Mouse (Mus musculus) heart, postnatal 0 days (tissue): ENCODE results near the gene Qtrt1.

Source experiments
- CTCF ChIP-seq: IDR thresholded peaks from 2 replicates; pipeline ENCODE4 v1.5.1; 2016; ENCODE audit warnings: antibody characterized with exemption, control low read depth, low read depth
- EP300 ChIP-seq: IDR thresholded peaks from 2 replicates; pipeline ENCODE4 v1.6.1; 2016; ENCODE audit warnings: antibody characterized with exemption, low read depth

DNA sequence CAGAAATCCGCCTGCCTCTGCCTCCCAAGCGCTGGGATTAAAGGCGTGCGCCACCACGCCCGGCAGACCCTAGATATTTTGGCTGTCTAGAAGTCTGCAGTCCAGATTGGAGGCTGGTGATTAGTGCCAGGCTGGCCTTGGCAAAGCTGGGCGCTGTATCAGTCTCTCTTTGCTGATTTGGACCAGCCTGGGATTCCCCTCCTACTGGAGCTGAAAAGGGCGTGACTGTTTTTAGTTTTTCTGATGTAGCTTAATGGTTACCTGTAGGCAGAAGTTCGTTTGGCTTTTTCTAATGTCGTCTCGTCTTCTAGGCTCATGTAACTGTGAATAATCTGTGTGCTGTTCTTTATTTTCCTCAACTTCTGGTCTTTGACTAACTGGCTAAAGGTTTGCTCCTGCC is 42.6 kb upstream of the Qtrt1 start:
- TF ChIP-seq CTCF (no peak), EP300 (no peak)
